Mouse (Mus musculus) liver, adult 2 months (tissue): ENCODE measurements at regions not wholly inside any gene's neighbourhood (a gene's known extent, or its start where the extent isn't known, plus 50 kb on each side); places are given as distances from the start of the nearest gene placed in this dataset.

Source experiments
- CTCF ChIP-seq: fragments of 200-500 bp; IDR thresholded peaks from 2 replicates; pipeline ENCODE4 v1.5.1; 2011; ENCODE audit warnings: low read depth, low read length, control low read depth
- POLR2A ChIP-seq: fragments of 200-500 bp; IDR thresholded peaks from 2 replicates; pipeline ENCODE4 v1.6.1; 2011; ENCODE audit warnings: low read length, control low read depth; ENCODE audit not compliant: insufficient read depth; ENCODE audit errors: extremely low read depth

DNA sequence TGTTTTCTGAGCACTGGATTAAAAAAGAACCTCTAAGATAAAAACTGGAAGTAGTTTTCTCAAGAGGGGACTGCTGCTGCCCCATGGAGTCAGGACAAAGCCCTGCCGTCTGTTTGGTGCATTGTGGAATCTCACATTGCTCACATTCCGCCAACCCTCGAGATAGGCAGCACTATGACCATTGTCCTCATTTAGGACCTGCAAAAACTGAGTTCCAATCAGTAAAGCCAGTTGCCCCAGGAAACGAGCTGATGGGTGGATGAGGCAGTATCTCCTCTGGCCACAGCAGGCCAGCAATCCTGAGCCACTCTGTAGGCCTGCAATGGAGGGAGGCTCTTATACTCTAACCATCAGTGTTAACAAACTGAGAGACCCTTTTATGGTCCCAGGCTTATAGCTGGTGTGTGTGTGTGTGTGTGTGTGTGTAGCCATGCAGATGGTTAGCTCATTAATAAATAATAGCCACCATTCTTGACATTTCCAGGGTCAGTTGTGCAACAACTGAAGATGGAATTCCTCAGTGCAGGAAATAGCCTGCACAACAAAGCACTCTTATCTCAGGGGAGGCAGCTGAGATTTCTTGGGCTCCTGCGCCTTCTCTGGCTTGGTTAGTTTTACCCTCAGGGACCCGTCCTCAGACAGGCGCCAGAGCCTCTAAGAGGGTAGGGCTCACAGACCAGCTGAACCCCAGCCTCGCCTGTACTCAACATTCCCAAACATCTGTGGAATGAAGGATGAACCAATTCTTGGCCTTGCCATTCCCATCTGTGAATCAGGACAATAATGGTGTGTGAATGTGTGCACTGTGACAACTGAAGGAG, 52.4 kb upstream of the Mycn start:
- TF ChIP-seq CTCF (no peak), POLR2A (no peak)
